Mouse (Mus musculus): ENCODE results near the gene Rev1. TPM values are rescaled to one million over a fixed set of nuclear protein-coding genes. Genes with fewer than 3 reads are reported as not detected.

Rev1 gene
- total and polyA plus RNA-seq, 3 experiments = 28.9 to 31.0 TPM; not detected in 1

DNA sequence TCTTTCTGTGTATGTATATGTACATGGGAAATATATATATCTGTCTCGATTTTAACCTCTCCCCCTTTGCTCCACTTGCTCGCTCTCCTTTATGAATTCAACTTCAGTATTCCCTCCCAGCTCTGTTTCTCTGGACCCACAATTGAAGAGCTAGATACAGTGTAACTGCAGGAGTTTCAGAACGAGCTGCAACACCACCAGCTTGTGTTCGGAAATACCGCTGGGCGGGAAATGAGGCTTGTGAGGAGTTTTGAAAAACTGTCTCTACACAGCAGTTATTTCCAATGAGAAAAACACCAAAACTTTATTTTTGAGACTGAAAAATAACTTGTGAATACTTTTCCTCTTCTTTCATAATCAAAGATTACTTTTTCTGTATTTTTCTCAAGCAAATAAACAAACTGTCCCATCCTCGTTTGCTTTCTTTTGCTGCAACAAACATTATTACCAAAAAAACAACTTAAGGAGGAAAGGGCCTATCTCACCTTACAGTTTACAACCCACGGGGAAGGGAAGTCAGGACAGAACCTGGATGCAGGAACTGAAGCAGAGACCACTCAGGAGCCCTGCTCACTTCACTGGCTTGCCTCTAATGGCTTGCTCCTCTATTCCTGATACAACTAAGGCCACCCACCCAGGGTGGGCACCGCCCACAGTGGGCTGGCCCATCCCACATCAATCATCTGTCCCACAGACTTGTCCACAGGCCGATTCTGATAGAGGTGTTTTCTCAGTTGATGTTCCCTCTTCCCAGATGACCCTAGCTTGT is 1.3 kb upstream of the Rev1 start:
- H3K4me1 ChIP-seq (ENCODE audit: control insufficient read depth in 1 of 2, insufficient read depth in 2 of 2, low read length in 2 of 2) = peaks cover 12 to 25% of the 10 kb centered on the region in 2 experiments
- peak; percentile 91 for DNase-seq (ENCODE audit: low read depth, low spot score)
- H3K27me3 ChIP-seq (ENCODE audit: control insufficient read depth in 1 of 2, insufficient read depth in 2 of 2, low read length in 2 of 2) = no peaks in the 10 kb centered on the region
- peak overlapping the region; percentile 97 for H3K27ac ChIP-seq (ENCODE audit: control insufficient read depth, low read depth, low read length)
- TF ChIP-seq CTCF (IDR thresholded peaks at IDR 0.05 in 2 of 3, conservative IDR thresholded peaks at IDR 0.05 in 1 of 3; ENCODE audit: control insufficient read depth in 1 of 3, insufficient read depth in 1 of 3, low read depth in 2 of 3, low read length in 3 of 3, poor library complexity in 1 of 3, severe bottlenecking in 1 of 3) (no peak), MAZ (IDR thresholded peaks at IDR 0.05; ENCODE audit: low read depth, low read length) (peak; percentile 46; the same call in 1 of the 2 replicates), POLR2A (IDR thresholded peaks at IDR 0.05; ENCODE audit: control insufficient read depth in 1 of 2, insufficient read depth in 1 of 2, low read depth in 1 of 2, low read length in 2 of 2, poor library complexity in 1 of 2) (peak; percentile 69 to 99), POLR2AphosphoS5 (IDR thresholded peaks at IDR 0.05; ENCODE audit: borderline replicate concordance, low read depth, low read length) (peak; percentile 93; the same call in 1 of the 2 replicates), UBTF (IDR thresholded peaks at IDR 0.05; ENCODE audit: borderline replicate concordance, insufficient read depth, low read depth, low read length) (no peak), MAX (IDR thresholded peaks at IDR 0.05; ENCODE audit: low read length) (0 out of 2 replicates have a peak, but pooled peaks have one; percentile 19), GABPA (IDR thresholded peaks at IDR 0.05; ENCODE audit: low read depth, low read length) (no peak), POLR2AphosphoS2 (IDR thresholded peaks at IDR 0.05; ENCODE audit: low read length) (peak; percentile 98), ELF1 (IDR thresholded peaks at IDR 0.05; ENCODE audit: low read depth, low read length) (peak; percentile 45), JUND (IDR thresholded peaks at IDR 0.05; ENCODE audit: low read depth, low read length) (0 out of 2 replicates have a peak, but pooled peaks have one; percentile 37), BHLHE40 (IDR thresholded peaks at IDR 0.05; ENCODE audit: borderline replicate concordance, low read depth, low read length) (no peak), MXI1 (IDR thresholded peaks at IDR 0.05; ENCODE audit: low read depth, low read length) (peak; percentile 76), CHD1 (IDR thresholded peaks at IDR 0.05; ENCODE audit: low read depth, low read length) (peak; percentile 94), SIN3A (IDR thresholded peaks at IDR 0.05; ENCODE audit: low read length) (peak; percentile 82), EP300 (IDR thresholded peaks at IDR 0.05; ENCODE audit: low read depth in 1 of 2, low read length in 2 of 2) (peak in 1 of 2 experiments; percentile 26; a peak in 1 of 4 replicates), TCF12 (IDR thresholded peaks at IDR 0.05; ENCODE audit: low read depth, low read length) (peak; percentile 74), CHD2 (IDR thresholded peaks at IDR 0.05; ENCODE audit: low read length) (no peak), ZMIZ1 (IDR thresholded peaks at IDR 0.05; ENCODE audit: low read depth, low read length) (peak; percentile 98), NELFE (IDR thresholded peaks at IDR 0.05; ENCODE audit: low read depth, low read length) (peak; percentile 98), SMC3 (IDR thresholded peaks at IDR 0.05; ENCODE audit: low read depth, low read length) (no peak), KAT2A (conservative IDR thresholded peaks at IDR 0.05; ENCODE audit: low read depth, low read length) (peak; percentile 26; the same call in 1 of the 2 replicates), TBP (IDR thresholded peaks at IDR 0.05; ENCODE audit: low read depth, low read length) (peak; percentile 93), ZKSCAN1 (IDR thresholded peaks at IDR 0.05; ENCODE audit: low read depth, low read length) (no peak), E2F4 (IDR thresholded peaks at IDR 0.05; ENCODE audit: borderline replicate concordance, low read depth, low read length) (peak; percentile 83), MYC (IDR thresholded peaks at IDR 0.05; ENCODE audit: low read depth, low read length) (peak; percentile 67; the same call in 1 of the 2 replicates), HCFC1 (IDR thresholded peaks at IDR 0.05; ENCODE audit: low read depth, low read length) (peak; percentile 60; the same call in 1 of the 2 replicates), ZNF384 (IDR thresholded peaks at IDR 0.05; ENCODE audit: low read depth, low read length) (no peak), NRF1 (IDR thresholded peaks at IDR 0.05; ENCODE audit: insufficient read depth, low read depth, low read length, poor library complexity, severe bottlenecking) (no peak), GATA1 (IDR thresholded peaks at IDR 0.05; ENCODE audit: low read depth, low read length) (0 out of 2 replicates have a peak, but pooled peaks have one; percentile 22), RCOR1 (IDR thresholded peaks at IDR 0.05; ENCODE audit: low read depth, low read length) (peak; percentile 46; the same call in 1 of the 2 replicates)
- peaks cover 0 to 30% of the 10 kb centered on the region in 2 experiments; a peak in 3 of 4 replicates for H3K36me3 ChIP-seq (ENCODE audit: control insufficient read depth in 1 of 2, insufficient read depth in 2 of 2, low read length in 2 of 2)
- H3K4me3 ChIP-seq (ENCODE audit: control insufficient read depth in 1 of 2, insufficient read depth in 1 of 2, low read depth in 2 of 2, low read length in 2 of 2) = peak overlapping the region; percentile 80 to 86
- H3K9me3 ChIP-seq (replicated peaks; ENCODE audit: insufficient read depth, low read length) = no peaks in the 10 kb centered on the region
- H3K79me2 ChIP-seq (ENCODE audit: control insufficient read depth, insufficient read depth, low read length, poor library complexity) = peaks cover 30% of the 10 kb centered on the region
- H3K9ac ChIP-seq (ENCODE audit: control insufficient read depth, low read depth, low read length, poor library complexity, severe bottlenecking) = peak overlapping the region; percentile 98
